ENCODE assay signal across 8 mouse cellular contexts in genomic region chr5:31219070-31219469, GRCm38 (mm10). TPM values are rescaled to one million over a fixed set of nuclear protein-coding genes. Genes with fewer than 3 reads are reported as not detected.
DNase-seq lines count a peak whose midpoint lies in the region; ATAC-seq and TF ChIP-seq lines count a peak whose summit lies in the region.

No protein-coding gene starts in this region.

- no peaks in the 10 kb centered on the region for H3K9me3 ChIP-seq in heart, embryonic 15.5 days (replicated peaks)
- no peaks in the 10 kb centered on the region for H3K9me3 ChIP-seq in forebrain, embryonic 16.5 days (ENCODE audit: control insufficient read depth, low read length)
- H3K9me3 ChIP-seq in liver, embryonic 14.5 days (ENCODE audit: control insufficient read depth, low read length): no peaks in the 10 kb centered on the region

- no peak for DNase-seq in heart, adult 11 months
- DNase-seq in Patski (ENCODE audit: low read depth, low spot score): no peak
- peak; percentile 55 to 70 (median 57) for DNase-seq in liver, embryonic 14.5 days (ENCODE audit: low read depth in 3 of 3, low spot score in 3 of 3)
- no peak for DNase-seq in yolk sac, embryonic 10.5 days (ENCODE audit: low spot score)
- no peak for DNase-seq in layer of hippocampus, postnatal 25 days (ENCODE audit: extremely low spot score in 1 of 2, low spot score in 1 of 2)
- no peak for DNase-seq in adrenal gland, postnatal 4 days (ENCODE audit: low spot score in 2 of 2)

- CTCF ChIA-PET in Patski (lab: Charles Lee): interaction anchor here (1.0 to 2.1 kb wide), 6 partner anchors 16 to 109 kb away, joined by 3 to 6 read pairs (median 4); no protein-coding TSS in a partner anchor

- 3% methylated on average over 2 of the region's 2 CpGs for WGBS in heart, embryonic 15.5 days
- WGBS in forebrain, embryonic 16.5 days: 0% methylated on average over 2 of the region's 2 CpGs
- 0% methylated on average over 2 of the region's 2 CpGs for WGBS in liver, embryonic 14.5 days (ENCODE audit: insufficient replicate concordance)

- peak overlapping the region; percentile 97 for H3K4me3 ChIP-seq in heart, embryonic 15.5 days
- peak overlapping the region; percentile 15; the same call in 1 of the 2 replicates for H3K4me3 ChIP-seq in forebrain, embryonic 16.5 days (replicated peaks; ENCODE audit: low read length)
- H3K4me3 ChIP-seq in liver, embryonic 14.5 days (ENCODE audit: insufficient read depth in 1 of 2, low read depth in 2 of 2, low read length in 2 of 2): peak overlapping the region; percentile 88 to 96

- H3K4me1 ChIP-seq in heart, embryonic 15.5 days (replicated peaks): peaks cover 17% of the 10 kb centered on the region
- peaks cover 14% of the 10 kb centered on the region for H3K4me1 ChIP-seq in forebrain, embryonic 16.5 days (replicated peaks; ENCODE audit: control insufficient read depth, insufficient read depth, low read length)
- peaks cover 24 to 25% of the 10 kb centered on the region in 2 experiments for H3K4me1 ChIP-seq in liver, embryonic 14.5 days (replicated peaks; ENCODE audit: control insufficient read depth in 2 of 2, insufficient read depth in 2 of 2, low read length in 1 of 2)

- H3K9ac ChIP-seq in heart, embryonic 15.5 days: no peak overlapping the region; the same call in 1 of the 2 replicates
- H3K9ac ChIP-seq in forebrain, embryonic 16.5 days (replicated peaks; ENCODE audit: low read depth, low read length): no peak overlapping the region
- H3K9ac ChIP-seq in liver, embryonic 14.5 days (replicated peaks): peak overlapping the region; percentile 92

- in situ Hi-C loops in Patski (cut with MboI; ENCODE audit: low pct_unique_long_range_greater_than_20kb): loop anchor here (10.0 kb wide), 1 partner anchor 106 kb away; no protein-coding TSS in a partner anchor

- H3K4me2 ChIP-seq in heart, embryonic 15.5 days: peak overlapping the region; percentile 80
- H3K4me2 ChIP-seq in forebrain, embryonic 16.5 days (ENCODE audit: low read length): peak overlapping the region; percentile 71
- H3K4me2 ChIP-seq in liver, embryonic 14.5 days (ENCODE audit: low read depth): peak overlapping the region; percentile 83

- no peak for ATAC-seq in heart, embryonic 15.5 days (replicated peaks; ENCODE audit: insufficient number of reproducible peaks, insufficient read depth, low FRiP score, low read depth)
- no peak for ATAC-seq in Patski
- no peak for ATAC-seq in forebrain, embryonic 16.5 days
- no peak for ATAC-seq in liver, embryonic 14.5 days (ENCODE audit: insufficient read depth)

- no peak for TF ChIP-seq EP300 in liver, embryonic 14.5 days (IDR thresholded peaks at IDR 0.05; ENCODE audit: low read depth)

- H3K27ac ChIP-seq in heart, embryonic 15.5 days: no peak overlapping the region
- no peak overlapping the region for H3K27ac ChIP-seq in forebrain, embryonic 16.5 days (ENCODE audit: low read length)
- peak overlapping the region; percentile 84 for H3K27ac ChIP-seq in liver, embryonic 14.5 days

- peak; percentile 9 for TF ChIP-seq CTCF in Patski (IDR thresholded peaks at IDR 0.05)
- TF ChIP-seq CTCF in liver, embryonic 14.5 days (IDR thresholded peaks at IDR 0.05; ENCODE audit: low read depth): peak; percentile 33; the same call in 1 of the 2 replicates

- POLR2A ChIA-PET in Patski (lab: Charles Lee): interaction anchor here (0.9 to 1.4 kb wide), 2 partner anchors 9 to 26 kb away, joined by 4 to 5 read pairs; partner anchors contain the start of genes Eif2b4 and Snx17

- no peaks in the 10 kb centered on the region for H3K27me3 ChIP-seq in heart, embryonic 15.5 days
- no peaks in the 10 kb centered on the region for H3K27me3 ChIP-seq in Patski
- no peaks in the 10 kb centered on the region for H3K27me3 ChIP-seq in forebrain, embryonic 16.5 days (replicated peaks; ENCODE audit: control insufficient read depth, insufficient read depth, low read length)
- H3K27me3 ChIP-seq in liver, embryonic 14.5 days (ENCODE audit: control insufficient read depth, insufficient read depth, low read length): no peaks in the 10 kb centered on the region

- H3K36me3 ChIP-seq in heart, embryonic 15.5 days: no peaks in the 10 kb centered on the region
- H3K36me3 ChIP-seq in forebrain, embryonic 16.5 days (ENCODE audit: control insufficient read depth, insufficient read depth): no peaks in the 10 kb centered on the region
- peaks cover 8% of the 10 kb centered on the region; the same call in 1 of the 2 replicates for H3K36me3 ChIP-seq in liver, embryonic 14.5 days (replicated peaks; ENCODE audit: control insufficient read depth, insufficient read depth, low read depth)

RNA-seq across cellular contexts. Expression of gene Ppm1g, which starts 1.4 kb away (rescaled TPM):
- 81.4 and 103 TPM in 2 replicates for polyA plus RNA-seq in heart, embryonic 15.5 days (2015; fragmentation: Nextera tagmentation; extraction: Ambion mirVana)
- polyA plus RNA-seq in Patski (2021): 194 TPM
- polyA plus RNA-seq in forebrain, embryonic 16.5 days (2015; fragmentation: Nextera tagmentation; extraction: Ambion mirVana): 169 and 175 TPM in 2 replicates
- 76.0 and 115 TPM in 2 replicates for polyA plus RNA-seq in liver, embryonic 14.5 days (2012; rRNA removed)
- polyA plus RNA-seq in liver, embryonic 14.5 days (2014; fragmentation: Nextera tagmentation; extraction: Ambion mirVana): 98.9 and 113 TPM in 2 replicates
- total RNA-seq in layer of hippocampus, postnatal 25 days (2021): 10 to 100 TPM; 77.0 to 77.2 TPM
- 100 to 1,000 TPM; 107 to 117 TPM for total RNA-seq in adrenal gland, postnatal 4 days (2021)

RNA-seq across cellular contexts. Expression of gene Zfp513, which starts 17.0 kb away (rescaled TPM):
- polyA plus RNA-seq in heart, embryonic 15.5 days (2015; fragmentation: Nextera tagmentation; extraction: Ambion mirVana): 5.4 and 8.0 TPM in 2 replicates
- polyA plus RNA-seq in Patski (2021): 44.0 TPM
- 13.0 and 14.7 TPM in 2 replicates for polyA plus RNA-seq in forebrain, embryonic 16.5 days (2015; fragmentation: Nextera tagmentation; extraction: Ambion mirVana)
- polyA plus RNA-seq in liver, embryonic 14.5 days (2012; rRNA removed): 8.5 and 8.8 TPM in 2 replicates
- 0.80 and 1.2 TPM in 2 replicates for polyA plus RNA-seq in liver, embryonic 14.5 days (2014; fragmentation: Nextera tagmentation; extraction: Ambion mirVana)
- 10 to 100 TPM; 25.7 to 31.5 TPM for total RNA-seq in layer of hippocampus, postnatal 25 days (2021)
- 10 to 100 TPM; 32.3 to 33.7 TPM for total RNA-seq in adrenal gland, postnatal 4 days (2021)

RNA-seq across cellular contexts. Expression of gene Nrbp1, which starts 21.6 kb away (rescaled TPM):
- 109 and 131 TPM in 2 replicates for polyA plus RNA-seq in heart, embryonic 15.5 days (2015; fragmentation: Nextera tagmentation; extraction: Ambion mirVana)
- 133 TPM for polyA plus RNA-seq in Patski (2021)
- 169 and 170 TPM in 2 replicates for polyA plus RNA-seq in forebrain, embryonic 16.5 days (2015; fragmentation: Nextera tagmentation; extraction: Ambion mirVana)
- polyA plus RNA-seq in liver, embryonic 14.5 days (2012; rRNA removed): 27.9 and 30.8 TPM in 2 replicates
- polyA plus RNA-seq in liver, embryonic 14.5 days (2014; fragmentation: Nextera tagmentation; extraction: Ambion mirVana): 39.4 and 43.4 TPM in 2 replicates
- total RNA-seq in layer of hippocampus, postnatal 25 days (2021): 10 to 100 TPM; 83.5 to 88.5 TPM
- 100 to 1,000 TPM; 113 TPM for total RNA-seq in adrenal gland, postnatal 4 days (2021)

RNA-seq across cellular contexts. Expression of gene Gm9970, which starts 22.0 kb away (rescaled TPM):
- polyA plus RNA-seq in heart, embryonic 15.5 days (2015; fragmentation: Nextera tagmentation; extraction: Ambion mirVana): 0.25 and 0.28 TPM in 2 replicates
- polyA plus RNA-seq in Patski (2021): 0.73 TPM
- 0.99 TPM in 1 of 2 replicates, not detected in the other for polyA plus RNA-seq in forebrain, embryonic 16.5 days (2015; fragmentation: Nextera tagmentation; extraction: Ambion mirVana)
- polyA plus RNA-seq in liver, embryonic 14.5 days (2012; rRNA removed): 0.07 TPM in 1 of 2 replicates, not detected in the other
- polyA plus RNA-seq in liver, embryonic 14.5 days (2014; fragmentation: Nextera tagmentation; extraction: Ambion mirVana): 0.19 TPM in 1 of 2 replicates, not detected in the other
- not detected for total RNA-seq in layer of hippocampus, postnatal 25 days (2021)
- total RNA-seq in adrenal gland, postnatal 4 days (2021): 1 to 10 TPM in 1 of 2 experiments, under 1 TPM in 1; 0.98 to 1.0 TPM

RNA-seq across cellular contexts. Expression of gene Eif2b4, which starts 25.8 kb away (rescaled TPM):
- polyA plus RNA-seq in heart, embryonic 15.5 days (2015; fragmentation: Nextera tagmentation; extraction: Ambion mirVana): 51.8 and 64.7 TPM in 2 replicates
- polyA plus RNA-seq in Patski (2021): 78.1 TPM
- 91.0 and 93.4 TPM in 2 replicates for polyA plus RNA-seq in forebrain, embryonic 16.5 days (2015; fragmentation: Nextera tagmentation; extraction: Ambion mirVana)
- 20.9 and 29.9 TPM in 2 replicates for polyA plus RNA-seq in liver, embryonic 14.5 days (2012; rRNA removed)
- polyA plus RNA-seq in liver, embryonic 14.5 days (2014; fragmentation: Nextera tagmentation; extraction: Ambion mirVana): 43.6 and 46.1 TPM in 2 replicates
- 10 to 100 TPM; 46.8 to 56.7 TPM for total RNA-seq in layer of hippocampus, postnatal 25 days (2021)
- total RNA-seq in adrenal gland, postnatal 4 days (2021): 10 to 100 TPM; 36.8 to 41.9 TPM

Comparison
In these comparisons a context has a peak if more than half of its experiments do, and no peak if none do; other contexts are left out.
1. H3K4me3 ChIP-seq: peak in every context shown above with its lines; median percentile 97 in heart, embryonic 15.5 days; 92 in liver, embryonic 14.5 days; 15 in forebrain, embryonic 16.5 days.
2. DNase-seq: peak in liver, embryonic 14.5 days (3 of 3); none in heart, adult 11 months (single experiment), Patski (single experiment), yolk sac, embryonic 10.5 days (single experiment), layer of hippocampus, postnatal 25 days (0 of 2) and adrenal gland, postnatal 4 days (0 of 2).
3. Peak in every context shown above with its lines, with median percentiles within 50 percentile points of each other: H3K4me2 ChIP-seq.